Mouse (Mus musculus): Measurements from ENCODE around the gene 3110001I22Rik. TPM values are rescaled to one million over a fixed set of nuclear protein-coding genes. Genes with fewer than 3 reads are reported as not detected.

The 3110001I22Rik gene
- polyA plus RNA-seq (2012; rRNA removed) = 1.8 and 2.1 TPM in 2 replicates

DNA sequence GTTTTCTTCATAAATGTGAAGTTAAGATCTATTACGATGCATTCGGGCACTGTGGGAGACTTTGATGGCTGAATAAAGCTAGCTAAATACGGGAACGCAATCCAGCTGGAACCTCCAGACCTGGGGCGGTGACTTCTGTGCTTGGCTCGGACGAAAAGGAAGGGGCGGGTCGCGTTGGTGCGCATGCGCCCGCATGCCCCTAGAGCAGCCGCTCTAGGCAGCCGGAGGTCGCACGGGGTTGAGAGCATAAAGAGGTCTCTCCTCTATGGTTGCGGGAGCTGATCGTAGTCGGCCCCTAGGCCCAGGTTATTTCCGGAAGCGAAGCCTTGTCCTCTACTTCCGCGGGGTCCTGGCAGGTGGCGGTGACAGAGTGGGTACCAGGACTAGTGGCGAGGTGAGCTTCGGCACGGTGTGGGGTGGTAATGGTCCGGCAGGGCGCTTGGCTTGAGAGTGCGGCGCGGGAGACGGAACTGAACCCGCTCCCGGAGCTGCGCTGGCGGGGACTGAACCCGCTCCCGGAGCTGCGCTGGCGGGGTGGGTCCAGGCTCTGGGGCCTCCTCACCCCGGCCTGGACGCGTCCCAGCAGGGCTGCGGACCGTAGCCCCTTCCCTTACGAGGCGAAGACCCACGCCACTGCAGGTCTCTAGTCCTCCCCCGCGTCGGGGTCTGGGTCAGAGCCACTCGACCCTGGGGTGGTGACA is at the start of gene 3110001I22Rik, which contains the start of gene Bfar:
3110001I22Rik (plus strand) TSS at position 245 of the 701 bp plus-strand sequence.
Bfar (plus strand) TSS at position 174 of the 701 bp plus-strand sequence.

DNA sequence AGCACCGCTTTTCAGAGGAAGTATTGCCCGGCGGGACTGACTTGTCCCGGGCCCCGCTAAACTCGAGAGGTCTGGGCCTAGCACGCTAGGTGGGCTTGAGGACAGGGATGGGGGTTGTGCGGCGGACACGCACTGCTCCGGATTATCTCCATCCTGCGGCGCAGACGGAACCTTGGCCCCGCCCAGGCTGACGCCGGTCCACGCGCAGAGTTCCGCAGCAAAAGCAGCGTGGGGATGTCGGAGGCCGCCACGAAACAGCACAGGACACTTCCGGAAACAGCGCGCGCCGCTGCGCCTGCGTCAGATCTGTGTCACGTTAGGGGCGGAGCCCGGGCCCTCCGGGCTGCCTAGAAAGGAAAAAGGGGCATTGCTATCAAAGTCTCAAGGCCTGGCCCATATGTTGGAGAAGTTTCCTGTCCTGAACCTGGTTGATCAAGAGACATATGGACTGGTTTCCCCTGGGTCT is 3.8 kb upstream of the 3110001I22Rik start, which contains the start of gene Parn:
Parn (minus strand) TSS at position 293 of the 466 bp plus-strand sequence.

Other genes starting within 250 kb of the 3110001I22Rik start
- gene Parn, start 3.8 kb upstream of the 3110001I22Rik start, polyA plus RNA-seq (2012; rRNA removed) = 7.4 and 8.1 TPM in 2 replicates
- gene Bfar, start 71 bp upstream of the 3110001I22Rik start, polyA plus RNA-seq (2012; rRNA removed) = 11.5 and 12.9 TPM in 2 replicates
- 0.21 and 0.27 TPM in 2 replicates for gene Pla2g10, start 59.1 kb downstream of the 3110001I22Rik start, polyA plus RNA-seq (2012; rRNA removed)
- gene Rrn3, start 108.8 kb downstream of the 3110001I22Rik start, polyA plus RNA-seq (2012; rRNA removed) = 6.9 and 9.1 TPM in 2 replicates
- 16.2 and 18.8 TPM in 2 replicates for gene Ntan1, start 146.9 kb downstream of the 3110001I22Rik start, polyA plus RNA-seq (2012; rRNA removed)
- 15.2 and 16.4 TPM in 2 replicates for gene Pdxdc1, start 231.2 kb downstream of the 3110001I22Rik start, polyA plus RNA-seq (2012; rRNA removed)
- gene Mpv17l, start 231.2 kb downstream of the 3110001I22Rik start, polyA plus RNA-seq (2012; rRNA removed) = 0.64 and 0.70 TPM in 2 replicates